Mouse (Mus musculus) heart, embryonic 10.5 days (tissue): ENCODE measurements around the gene Tmem220. TPM values are rescaled to one million over a fixed set of nuclear protein-coding genes. Genes with fewer than 3 reads are reported as not detected.

Experiments used
- DNase-seq: peaks from one replicate; pipeline ENCODE4 v3.0.0-alpha.2; 2017; ENCODE audit warnings: low spot score
- H3K27ac ChIP-seq: fragments of 300-500 bp; sonication (generic); 2 replicates; pipeline ENCODE4 v1.5.1; 2016; ENCODE audit warnings: mild to moderate bottlenecking
- H3K27me3 ChIP-seq: fragments of 300-500 bp; sonication (generic); 2 replicates; pipeline ENCODE4 v1.6.1; 2016; ENCODE audit warnings: mild to moderate bottlenecking; ENCODE audit not compliant: poor library complexity, insufficient read depth, severe bottlenecking
- H3K36me3 ChIP-seq: fragments of 300-500 bp; sonication (generic); 2 replicates; pipeline ENCODE4 v1.6.1; 2016; ENCODE audit warnings: mild to moderate bottlenecking, moderate library complexity
- H3K4me1 ChIP-seq: fragments of 300-500 bp; sonication (generic); 2 replicates; pipeline ENCODE4 v1.6.1; 2016; ENCODE audit warnings: mild to moderate bottlenecking
- H3K4me3 ChIP-seq: fragments of 300-500 bp; sonication (generic); 2 replicates; pipeline ENCODE4 v1.5.1; 2016; ENCODE audit warnings: mild to moderate bottlenecking, moderate library complexity
- H3K9me3 ChIP-seq: fragments of 300-500 bp; sonication (generic); 2 replicates; pipeline ENCODE4 v1.6.1; 2016; ENCODE audit warnings: mild to moderate bottlenecking, moderate library complexity
- WGBS: fragments of 180-500 bp; shearing (Covaris S2); methylation state at CpG from one replicate; pipeline ENCODE4 v1.1.7; 2016; 5-methylcytosine and 5-hydroxymethylcytosine counted together
- polyA plus RNA-seq: library from polyadenylated mRNA; unstranded; fragments of >200 nt; fragmentation: Nextera tagmentation; extraction: Ambion mirVana; gene quantifications from 2 replicates; pipeline ENCODE4 v1.2.1, GENCODE M21; 2016

The Tmem220 gene
- polyA plus RNA-seq: 1.7 and 1.8 TPM in 2 replicates

- Histone ChIP-seq H3K4me3 (peak within 1 kb of the TSS; percentile 70), H3K27me3 (peaks cover 11% of the 10 kb centered on the region; the same call in 1 of the 2 replicates), H3K4me1 (peaks cover 17% of the 10 kb centered on the region), H3K9me3 (no peaks in the 10 kb centered on the region), H3K36me3 (no peaks in the 10 kb centered on the region), H3K27ac (peak within 1 kb of the TSS; percentile 93)
- 3% methylated on average over 35 of the region's 35 CpGs for WGBS
- peak; percentile 99 for DNase-seq
These were observed at the start of gene Tmem220 for GRCm38 (mm10) chr11:67024867-67025477. Gene Tmem220 (plus strand): TSS chr11:67025154.

DNA sequence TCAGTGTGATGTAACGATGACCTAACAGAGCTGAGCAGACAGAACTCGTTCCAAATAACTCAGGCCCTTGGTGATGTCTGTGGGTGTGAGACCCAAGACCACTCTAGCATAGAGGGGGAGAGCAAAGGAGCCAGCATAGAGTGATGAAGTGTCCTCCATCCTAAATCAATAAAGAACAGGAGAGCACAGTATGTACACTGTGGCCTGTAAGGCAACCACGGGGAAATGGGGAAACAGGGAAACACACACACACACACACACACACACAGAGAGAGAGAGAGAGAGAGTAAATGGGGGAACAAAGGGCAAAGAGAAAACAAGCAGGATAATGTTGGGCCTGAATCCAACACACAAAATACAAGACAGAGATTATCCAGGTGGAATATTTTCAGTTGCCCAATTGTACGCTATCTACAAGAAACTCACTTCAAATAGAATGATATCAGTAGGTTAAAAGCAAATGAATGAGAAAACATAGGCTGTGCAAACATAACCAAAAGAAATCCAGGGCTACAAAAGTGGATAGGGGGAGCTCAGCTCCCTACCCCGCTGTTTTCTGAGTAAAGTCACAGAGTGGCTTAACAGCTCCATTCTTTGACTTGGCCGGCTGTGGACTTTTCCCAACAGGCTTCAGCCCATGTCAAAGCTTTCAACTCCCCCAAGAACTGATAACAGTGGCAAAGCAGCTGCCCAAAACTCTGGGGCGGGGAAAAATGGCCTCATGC lies 49.2 kb upstream of the Tmem220 start:
- Histone ChIP-seq H3K4me3 (no peak overlapping the region), H3K4me1 (no peaks in the 10 kb centered on the region), H3K36me3 (no peaks in the 10 kb centered on the region), H3K27ac (no peak overlapping the region), H3K9me3 (peaks cover 7% of the 10 kb centered on the region; the same call in 1 of the 2 replicates), H3K27me3 (peaks cover 10% of the 10 kb centered on the region; the same call in 1 of the 2 replicates)
- 82% methylated on average over 7 of the region's 7 CpGs for WGBS
- DNase-seq: no peak

- no peaks in the 10 kb centered on the region for H3K36me3 ChIP-seq
- H3K4me3 ChIP-seq: no peak overlapping the region
- H3K27me3 ChIP-seq: no peaks in the 10 kb centered on the region
- H3K4me1 ChIP-seq: peaks cover 20% of the 10 kb centered on the region
- no peak overlapping the region for H3K27ac ChIP-seq
- no peak for DNase-seq
- 73% methylated on average over 15 of the region's 15 CpGs for WGBS
- no peaks in the 10 kb centered on the region for H3K9me3 ChIP-seq
These were observed 43.4 kb upstream of the Tmem220 start for GRCm38 (mm10) chr11:66981336-66982115.

DNA sequence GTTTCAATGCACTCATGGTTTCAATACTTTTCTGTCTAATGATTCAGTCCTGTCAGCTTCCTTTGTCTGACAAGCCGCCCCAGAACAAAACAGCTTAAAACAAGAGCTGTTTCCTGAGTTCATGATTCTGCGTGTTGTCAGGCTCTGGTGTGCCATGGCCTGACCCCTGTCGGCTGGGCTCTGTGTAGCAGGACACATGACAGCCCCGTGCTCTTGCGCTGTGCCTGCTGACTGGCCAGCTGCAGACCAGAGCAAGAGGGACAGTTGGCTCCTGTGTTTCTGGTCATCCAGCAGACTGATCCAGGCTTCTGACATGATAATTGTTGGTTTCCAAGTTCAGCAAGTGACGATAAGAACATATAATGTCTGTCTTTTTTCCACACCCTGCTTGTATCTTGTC lies 42.2 kb upstream of the Tmem220 start:
- no peaks in the 10 kb centered on the region; the same call in 1 of the 2 replicates for H3K27me3 ChIP-seq
- DNase-seq: peak; percentile 83
- H3K4me1 ChIP-seq: peaks cover 20% of the 10 kb centered on the region
- 30% methylated on average over 6 of the region's 6 CpGs for WGBS
- H3K27ac ChIP-seq: 0 out of 2 replicates have a peak overlapping the region, but pooled peaks have one; percentile 80
- H3K9me3 ChIP-seq: no peaks in the 10 kb centered on the region
- H3K36me3 ChIP-seq: no peaks in the 10 kb centered on the region
- H3K4me3 ChIP-seq: no peak overlapping the region

DNA sequence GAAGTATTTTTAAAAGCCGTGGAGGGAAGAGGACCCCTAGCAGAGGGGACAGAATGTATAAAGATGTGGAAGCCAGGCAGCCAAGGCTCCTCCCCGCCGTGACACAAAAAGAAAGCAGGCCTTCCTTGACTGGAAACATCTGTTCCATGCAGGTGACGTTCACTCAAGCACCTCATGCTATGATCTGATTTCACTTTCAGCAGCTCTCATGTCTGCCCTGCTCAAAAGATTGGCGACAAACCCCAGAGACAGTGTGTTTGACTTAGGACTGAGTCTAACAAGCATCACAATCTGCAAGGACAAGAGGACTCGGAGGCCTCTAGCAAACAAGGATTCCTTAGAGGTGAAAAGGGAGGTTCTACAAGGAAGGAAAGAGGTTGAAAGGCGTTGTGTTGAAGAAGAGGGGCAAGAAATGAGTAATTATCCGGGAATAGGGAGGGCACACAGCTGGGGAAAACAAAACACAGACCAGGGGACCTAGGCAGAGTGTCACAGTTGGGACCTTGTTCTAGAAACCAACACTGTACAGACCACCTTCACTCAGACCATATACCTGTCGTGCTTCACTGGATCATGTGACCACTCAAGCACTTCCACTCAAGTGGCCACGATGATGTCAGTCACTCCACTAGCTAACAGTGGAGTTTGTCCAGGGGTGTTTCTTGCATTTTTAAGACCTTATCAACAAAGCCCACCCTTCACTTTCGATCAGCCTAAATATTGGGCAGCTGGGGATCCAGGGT lies 41.4 kb upstream of the Tmem220 start:
- Histone ChIP-seq H3K9me3 (no peaks in the 10 kb centered on the region), H3K27me3 (no peaks in the 10 kb centered on the region; the same call in 1 of the 2 replicates), H3K4me1 (peaks cover 26% of the 10 kb centered on the region), H3K27ac (peak overlapping the region; percentile 80), H3K36me3 (no peaks in the 10 kb centered on the region), H3K4me3 (no peak overlapping the region)
- no peak for DNase-seq
- WGBS: 33% methylated on average over 11 of the region's 11 CpGs

DNA sequence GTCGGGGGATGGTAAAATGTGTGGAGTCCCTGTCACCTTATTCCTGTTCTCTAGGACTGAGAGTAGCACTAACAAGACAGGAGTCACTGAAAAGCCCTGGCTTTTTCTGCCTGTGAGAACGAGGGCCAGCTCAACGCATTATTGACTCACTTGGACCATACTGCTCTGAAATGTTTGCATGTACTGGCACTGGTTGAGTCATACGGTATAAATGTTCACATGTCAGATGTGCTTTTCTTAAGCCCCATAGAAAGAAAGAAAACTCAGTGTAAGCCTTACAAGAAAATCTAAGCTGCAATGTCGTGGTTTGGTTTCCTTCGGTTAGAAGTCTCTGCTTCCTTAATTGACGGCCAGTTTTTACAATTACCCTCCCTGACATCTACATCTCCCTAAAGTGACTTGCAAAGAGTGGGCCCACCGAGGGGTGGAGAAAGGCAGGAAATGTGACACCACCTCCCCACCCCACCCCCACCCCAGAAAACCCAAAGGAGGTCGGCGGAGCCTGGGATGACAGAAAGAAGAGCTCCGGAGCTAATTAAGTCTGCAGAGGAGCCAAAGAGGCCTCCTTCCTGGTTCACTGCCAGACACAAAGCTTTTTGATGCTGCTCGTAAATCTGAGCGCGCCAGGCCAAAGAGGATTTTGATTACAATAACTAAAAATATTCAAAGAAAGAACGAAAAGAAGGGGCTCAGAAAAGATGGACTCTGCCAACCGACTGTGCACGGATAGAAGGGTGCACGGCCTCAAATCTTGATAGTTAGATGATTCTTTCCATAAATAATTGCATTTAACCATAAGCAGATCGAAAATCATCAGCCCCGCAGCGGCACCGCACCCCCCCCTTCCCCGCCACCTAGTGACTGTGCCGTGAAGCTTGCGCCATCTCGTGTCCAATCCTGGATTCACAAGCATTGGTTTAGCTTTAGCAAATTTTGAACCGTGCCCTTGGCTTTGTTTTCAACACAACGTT lies 40.5 kb upstream of the Tmem220 start:
- H3K4me3 ChIP-seq: peak overlapping the region; percentile 57
- H3K27me3 ChIP-seq: no peaks in the 10 kb centered on the region; the same call in 1 of the 2 replicates
- H3K27ac ChIP-seq: peak overlapping the region; percentile 80
- H3K36me3 ChIP-seq: no peaks in the 10 kb centered on the region
- peaks cover 26% of the 10 kb centered on the region for H3K4me1 ChIP-seq
- WGBS: 3% methylated on average over 28 of the region's 28 CpGs
- DNase-seq: peak; percentile 91
- no peaks in the 10 kb centered on the region for H3K9me3 ChIP-seq

DNA sequence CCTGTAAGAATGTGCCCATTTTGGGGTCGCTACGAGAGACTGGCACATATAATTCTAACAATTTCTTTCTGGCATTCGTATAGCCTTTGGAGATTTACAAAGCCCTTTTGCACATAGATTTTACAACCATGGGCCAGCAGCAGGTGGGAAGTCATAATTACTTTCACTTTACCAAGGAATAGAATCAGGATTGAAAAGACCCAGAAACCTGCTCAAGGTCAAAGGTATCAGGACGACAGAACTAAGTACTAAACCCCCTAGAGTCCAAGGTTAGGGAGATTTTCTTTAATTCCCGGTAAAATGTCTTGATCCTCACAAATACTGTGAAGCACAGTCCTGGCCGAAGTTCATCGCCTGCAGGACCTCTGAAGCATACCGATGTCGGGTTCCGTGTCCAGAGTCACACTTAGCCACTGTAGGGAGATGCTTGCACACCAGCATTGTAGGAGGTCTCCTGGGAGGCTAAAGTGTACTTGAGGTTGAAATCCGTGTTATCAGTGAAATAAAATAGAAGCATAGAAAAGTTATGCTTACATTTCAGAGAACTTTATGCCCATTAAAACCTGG lies 39.7 kb upstream of the Tmem220 start:
- peak overlapping the region; percentile 57 for H3K4me3 ChIP-seq
- no peaks in the 10 kb centered on the region; the same call in 1 of the 2 replicates for H3K27me3 ChIP-seq
- peaks cover 26% of the 10 kb centered on the region for H3K4me1 ChIP-seq
- H3K9me3 ChIP-seq: no peaks in the 10 kb centered on the region
- peak overlapping the region; percentile 80 for H3K27ac ChIP-seq
- 35% methylated on average over 11 of the region's 11 CpGs for WGBS
- H3K36me3 ChIP-seq: no peaks in the 10 kb centered on the region
- no peak for DNase-seq

- H3K9me3 ChIP-seq: no peaks in the 10 kb centered on the region
- H3K27me3 ChIP-seq: peaks cover 4% of the 10 kb centered on the region; the same call in 1 of the 2 replicates
- 67% methylated on average over 2 of the region's 2 CpGs for WGBS
- peaks cover 6% of the 10 kb centered on the region; the same call in 1 of the 2 replicates for H3K4me1 ChIP-seq
- H3K4me3 ChIP-seq: no peak overlapping the region
- DNase-seq: no peak
- H3K27ac ChIP-seq: no peak overlapping the region
- no peaks in the 10 kb centered on the region for H3K36me3 ChIP-seq
These were observed 32.8 kb upstream of the Tmem220 start for GRCm38 (mm10) chr11:66992150-66992549.

DNA sequence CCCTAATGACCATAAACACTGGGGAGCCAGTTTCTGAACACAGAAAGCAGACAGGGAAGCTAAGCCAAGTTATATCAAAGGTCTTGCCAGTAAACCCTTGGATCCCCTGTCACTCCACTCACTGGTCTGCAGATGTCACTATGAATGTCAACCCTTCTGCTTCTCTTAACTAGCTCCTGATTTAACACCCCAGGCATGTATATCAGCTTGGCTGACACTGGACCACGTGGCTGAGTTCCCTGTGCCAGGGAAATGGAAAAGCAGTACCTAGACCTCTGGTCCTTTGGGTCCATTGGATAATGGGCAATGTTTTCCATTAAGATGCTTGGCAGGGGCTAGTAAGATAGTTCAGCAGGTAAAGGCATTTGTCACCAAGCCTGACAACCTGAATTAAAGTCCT lies 31.3 kb upstream of the Tmem220 start:
- peaks cover 5% of the 10 kb centered on the region; the same call in 1 of the 2 replicates for H3K4me1 ChIP-seq
- H3K4me3 ChIP-seq: no peak overlapping the region
- H3K9me3 ChIP-seq: no peaks in the 10 kb centered on the region
- peaks cover 4% of the 10 kb centered on the region; the same call in 1 of the 2 replicates for H3K27me3 ChIP-seq
- WGBS: 26% methylated on average over 1 of the region's 1 CpGs
- no peak for DNase-seq
- no peak overlapping the region for H3K27ac ChIP-seq
- H3K36me3 ChIP-seq: no peaks in the 10 kb centered on the region

DNA sequence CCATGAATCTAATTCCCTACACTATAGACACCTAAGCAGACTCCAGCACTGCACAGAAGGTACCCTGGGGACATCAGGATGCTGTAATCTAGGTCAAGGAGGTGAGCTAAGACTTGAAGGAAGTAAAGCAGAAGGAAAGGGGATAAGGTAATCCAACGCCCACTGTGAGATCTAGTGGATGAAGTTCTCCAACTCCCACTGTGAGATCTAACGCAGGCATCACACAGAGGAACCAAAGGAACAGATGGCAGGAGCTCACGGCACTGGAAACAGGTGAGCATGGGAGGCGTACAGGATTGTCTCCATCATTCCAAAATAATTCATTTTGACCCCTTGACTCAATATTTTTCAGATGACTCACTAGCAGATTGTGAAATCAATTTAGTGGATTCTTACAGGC lies 28.5 kb upstream of the Tmem220 start:
- 75% methylated on average over 4 of the region's 4 CpGs for WGBS
- Histone ChIP-seq H3K27me3 (peaks cover 17% of the 10 kb centered on the region; the same call in 1 of the 2 replicates), H3K4me1 (peaks cover 7% of the 10 kb centered on the region; the same call in 1 of the 2 replicates), H3K9me3 (no peaks in the 10 kb centered on the region), H3K36me3 (no peaks in the 10 kb centered on the region), H3K4me3 (no peak overlapping the region), H3K27ac (no peak overlapping the region)
- DNase-seq: no peak
